Mouse (Mus musculus) olfactory bulb, adult 2 months (tissue): ENCODE data around the gene Pabpc1l. TPM values are rescaled to one million over a fixed set of nuclear protein-coding genes. Genes with fewer than 3 reads are reported as not detected.

Experiments used
- H3K27ac ChIP-seq: fragments of 200-500 bp; 2 replicates; pipeline ENCODE4 v1.5.1; 2012; ENCODE audit warnings: low read depth, low read length; ENCODE audit not compliant: insufficient read depth
- H3K4me1 ChIP-seq: fragments of 200-500 bp; 2 replicates; pipeline ENCODE4 v1.6.1; 2012; ENCODE audit warnings: low read length; ENCODE audit not compliant: control insufficient read depth, insufficient read depth
- H3K4me3 ChIP-seq: fragments of 200-500 bp; 2 replicates; pipeline ENCODE4 v1.5.1; 2012; ENCODE audit warnings: mild to moderate bottlenecking, low read depth, low read length, moderate library complexity; ENCODE audit not compliant: insufficient read depth
- CTCF ChIP-seq: fragments of 200-500 bp; IDR thresholded peaks from 2 replicates; pipeline ENCODE4 v1.5.1; 2012; ENCODE audit warnings: low read depth, mild to moderate bottlenecking, low read length, moderate library complexity; ENCODE audit not compliant: insufficient read depth
- POLR2A ChIP-seq: fragments of 200-500 bp; IDR thresholded peaks from 2 replicates; pipeline ENCODE4 v1.6.1; 2012; ENCODE audit warnings: mild to moderate bottlenecking, low read depth, low read length, moderate library complexity; ENCODE audit not compliant: insufficient read depth
- WGBS: fragments of 180-500 bp; shearing (Covaris S2); methylation state at CpG from one replicate; pipeline ENCODE4 v1.1.7; 2018; 5-methylcytosine and 5-hydroxymethylcytosine counted together
- polyA plus RNA-seq: library from polyadenylated mRNA; stranded (reverse); fragments of >200 nt; gene quantifications from 2 replicates; pipeline ENCODE4 v1.2.4, GENCODE M21; 2012; ENCODE audit warnings: low replicate concordance; ENCODE audit not compliant: missing spikeins, insufficient read depth, insufficient read length

Pabpc1l gene
- polyA plus RNA-seq, 1 experiment, result not detected

GRCm38 (mm10) chr2:164073918-164074578 lies 48.8 kb downstream of the Pabpc1l start:
- under 1% methylated on average over 48 of the region's 48 CpGs for WGBS
- H3K4me1 ChIP-seq, result 0 out of 2 replicates have a peak, but pooled peaks cover 2% of the 10 kb centered on the region
- H3K4me3 ChIP-seq, result peak overlapping the region; percentile 79
- peak; percentile 98 for TF ChIP-seq POLR2A
- TF ChIP-seq CTCF, result peak; percentile 67; the same call in 1 of the 2 replicates
- H3K27ac ChIP-seq, result no peak overlapping the region

- Histone ChIP-seq H3K27ac (no peak overlapping the region), H3K4me3 (peak overlapping the region; percentile 23; the same call in 1 of the 2 replicates), H3K4me1 (no peaks in the 10 kb centered on the region)
- TF ChIP-seq POLR2A (no peak), CTCF (no peak)
- WGBS, result 25% methylated on average over 5 of the region's 5 CpGs
Measured at GRCm38 (mm10) chr2:164075088-164075487, 49.8 kb downstream of the Pabpc1l start.

- Histone ChIP-seq H3K27ac (no peak overlapping the region), H3K4me3 (no peak overlapping the region), H3K4me1 (no peaks in the 10 kb centered on the region)
- 95% methylated on average over 8 of the region's 8 CpGs for WGBS
- TF ChIP-seq POLR2A, result no peak
Measured at GRCm38 (mm10) chr2:164076874-164077425, 51.7 kb downstream of the Pabpc1l start.

GRCm38 (mm10) chr2:164077875-164078274 lies 52.6 kb downstream of the Pabpc1l start:
- H3K4me3 ChIP-seq, result no peak overlapping the region
- no peak for TF ChIP-seq CTCF
- TF ChIP-seq POLR2A, result no peak
- 78% methylated on average over 5 of the region's 5 CpGs for WGBS
- H3K4me1 ChIP-seq, result no peaks in the 10 kb centered on the region
- H3K27ac ChIP-seq, result no peak overlapping the region

- TF ChIP-seq POLR2A, result no peak
- no peak for TF ChIP-seq CTCF
- WGBS, result 91% methylated on average over 6 of the region's 6 CpGs
- no peak overlapping the region for H3K27ac ChIP-seq
- no peaks in the 10 kb centered on the region for H3K4me1 ChIP-seq
- no peak overlapping the region for H3K4me3 ChIP-seq
Measured at GRCm38 (mm10) chr2:164079488-164079887, 54.2 kb downstream of the Pabpc1l start.

GRCm38 (mm10) chr2:164081577-164081976 lies 56.3 kb downstream of the Pabpc1l start:
- TF ChIP-seq CTCF (no peak), POLR2A (no peak)
- 95% methylated on average over 10 of the region's 10 CpGs for WGBS
- H3K4me1 ChIP-seq, result no peaks in the 10 kb centered on the region
- no peak overlapping the region for H3K4me3 ChIP-seq
- H3K27ac ChIP-seq, result no peak overlapping the region

GRCm38 (mm10) chr2:164082175-164082574 lies 56.9 kb downstream of the Pabpc1l start:
- no peaks in the 10 kb centered on the region for H3K4me1 ChIP-seq
- no peak overlapping the region for H3K27ac ChIP-seq
- no peak overlapping the region for H3K4me3 ChIP-seq
- TF ChIP-seq POLR2A, result no peak
- no peak for TF ChIP-seq CTCF
- WGBS, result 95% methylated on average over 10 of the region's 10 CpGs

- Histone ChIP-seq H3K4me1 (no peaks in the 10 kb centered on the region), H3K27ac (no peak overlapping the region; the same call in 1 of the 2 replicates), H3K4me3 (no peak overlapping the region)
- 89% methylated on average over 19 of the region's 19 CpGs for WGBS
- TF ChIP-seq CTCF (no peak), POLR2A (no peak)
Measured at GRCm38 (mm10) chr2:164083609-164084341, 58.5 kb downstream of the Pabpc1l start.

- H3K4me1 ChIP-seq, result no peaks in the 10 kb centered on the region
- WGBS, result 92% methylated on average over 7 of the region's 7 CpGs
- no peak overlapping the region for H3K27ac ChIP-seq
- no peak for TF ChIP-seq POLR2A
- TF ChIP-seq CTCF, result no peak
- no peak overlapping the region for H3K4me3 ChIP-seq
Measured at GRCm38 (mm10) chr2:164084342-164084700, 59.1 kb downstream of the Pabpc1l start.
